Mouse (Mus musculus) embryo, embryonic 9.5 days (tissue): ENCODE data around the gene Taar8a.
"Not testable (repeated sequence)": the region's sequence is repeated elsewhere in the genome, so short reads cannot be mapped to it uniquely, and the experiment has no call there.

Source experiments
- DNase-seq: peaks from one replicate; pipeline ENCODE4 v3.0.0-alpha.2; 2017; ENCODE audit errors: extremely low spot score

Taar8a gene

DNA sequence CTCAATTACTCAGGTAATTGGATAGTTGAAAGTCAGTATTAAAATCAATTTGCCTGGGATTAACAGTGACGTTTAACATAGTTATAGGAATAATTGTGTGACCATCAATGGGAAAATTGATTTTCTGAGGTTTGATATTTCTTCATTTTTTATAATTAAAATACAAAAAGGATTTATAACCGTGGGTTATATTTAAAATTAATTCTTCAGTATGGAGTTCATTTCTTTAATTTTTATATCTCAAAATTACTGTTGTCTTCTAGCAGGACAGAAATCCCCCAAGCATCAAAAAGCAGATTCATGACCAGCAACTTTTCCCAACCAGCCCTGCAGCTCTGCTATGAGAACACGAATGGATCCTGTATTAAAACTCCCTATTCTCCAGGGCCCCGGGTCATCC, at the start of gene Taar8a:
Taar8a (plus strand) TSS at position 301 of the 400 bp plus-strand sequence.
- DNase-seq = not testable (repeated sequence)

DNA sequence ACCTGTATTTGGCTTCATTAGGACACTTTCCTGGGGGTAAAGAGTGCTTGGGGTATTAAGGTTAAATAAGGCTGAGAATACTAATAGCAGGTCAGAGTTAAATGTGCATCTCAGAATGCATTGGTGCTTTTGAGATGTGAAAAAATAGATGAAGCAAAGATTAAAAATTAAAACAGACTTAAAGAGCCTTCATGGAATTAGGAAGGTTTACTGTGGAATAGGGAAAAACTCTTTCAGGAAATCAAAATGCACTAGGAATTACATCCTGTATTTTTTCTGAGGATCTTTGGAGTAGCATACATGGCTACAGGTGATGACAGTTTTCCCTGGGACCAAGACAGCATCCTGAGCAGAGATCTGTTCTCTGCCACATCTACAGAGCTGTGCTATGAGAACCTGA, 49.4 kb upstream of the Taar8a start, which contains the start of gene Taar7d:
Taar7d (plus strand) TSS at position 301 of the 400 bp plus-strand sequence.
- DNase-seq = no peak

DNA sequence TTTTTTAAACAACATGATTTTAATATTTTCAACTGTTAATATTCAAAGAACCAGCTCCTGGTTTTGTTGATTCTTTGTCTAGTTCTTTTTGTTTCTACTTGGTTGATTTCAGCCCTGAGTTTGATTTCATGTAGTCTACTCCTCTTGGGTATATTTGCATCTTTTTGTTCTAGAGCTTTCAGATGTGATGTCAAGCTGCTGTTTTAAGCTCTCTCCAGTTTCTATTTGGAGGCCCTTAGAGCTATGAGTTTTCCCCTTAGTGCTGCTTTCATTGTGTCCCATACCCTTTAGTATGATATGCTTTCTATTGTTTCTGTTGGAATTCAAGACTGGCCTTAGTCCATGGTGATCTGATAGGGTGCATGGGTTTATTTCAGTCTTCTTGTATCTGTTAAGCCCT, 45.0 kb upstream of the Taar8a start:
- DNase-seq = no peak

DNA sequence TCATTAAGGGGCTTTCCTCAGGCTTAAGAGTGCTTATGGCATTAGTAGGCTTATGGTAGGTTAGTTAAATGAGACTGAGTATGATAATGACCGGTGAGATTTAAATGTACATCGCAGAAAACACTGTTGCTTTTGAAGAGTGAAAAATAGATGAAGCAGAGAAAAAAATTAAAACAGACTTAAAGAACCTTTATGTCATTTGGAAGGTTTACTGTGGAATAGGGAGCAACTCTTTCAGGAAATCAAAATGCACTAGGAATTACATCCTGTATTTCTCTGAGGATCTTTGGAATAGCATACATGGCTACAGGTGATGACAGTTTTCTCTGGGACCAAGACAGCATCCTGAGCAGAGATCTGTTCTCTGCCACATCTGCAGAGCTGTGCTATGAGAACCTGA, 39.0 kb upstream of the Taar8a start, which contains the start of gene Taar7e:
Taar7e (plus strand) TSS at position 301 of the 400 bp plus-strand sequence.
- no peak for DNase-seq

DNA sequence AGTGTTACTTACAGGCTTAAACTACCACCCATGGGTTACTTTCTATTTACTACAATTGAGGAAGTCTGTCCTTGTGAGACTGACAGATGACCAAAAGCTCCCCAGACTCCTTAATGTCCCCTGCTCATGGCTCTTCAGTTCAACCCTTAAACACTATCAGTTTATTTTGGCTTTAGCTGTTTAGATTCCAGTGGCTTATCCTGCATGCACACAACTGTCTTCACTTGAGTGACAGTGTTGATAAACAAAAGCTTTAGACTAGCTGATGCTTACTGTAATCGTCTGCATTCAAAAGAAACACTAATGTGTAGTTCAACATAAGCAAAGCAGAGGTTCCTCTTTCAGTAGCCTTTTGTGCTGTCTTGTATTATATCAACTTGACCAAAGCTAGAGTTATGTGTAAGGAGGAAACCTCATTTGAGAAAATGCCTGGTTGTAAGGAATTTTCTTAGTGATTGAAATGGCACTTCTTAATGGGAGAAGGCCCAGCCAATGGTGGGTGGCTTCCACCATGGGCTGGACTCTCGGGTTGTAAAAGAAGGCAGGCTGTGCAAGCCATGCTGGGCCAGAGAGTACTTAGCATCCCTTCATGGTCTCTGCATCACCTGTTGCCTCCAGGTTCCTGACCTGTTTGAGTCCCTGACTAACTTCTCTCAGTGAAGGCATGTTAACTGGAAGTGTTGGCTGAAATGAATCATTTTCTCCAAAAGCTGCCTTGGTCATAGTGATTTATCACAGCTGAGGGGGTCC, 36.0 kb upstream of the Taar8a start:
- no peak for DNase-seq

DNA sequence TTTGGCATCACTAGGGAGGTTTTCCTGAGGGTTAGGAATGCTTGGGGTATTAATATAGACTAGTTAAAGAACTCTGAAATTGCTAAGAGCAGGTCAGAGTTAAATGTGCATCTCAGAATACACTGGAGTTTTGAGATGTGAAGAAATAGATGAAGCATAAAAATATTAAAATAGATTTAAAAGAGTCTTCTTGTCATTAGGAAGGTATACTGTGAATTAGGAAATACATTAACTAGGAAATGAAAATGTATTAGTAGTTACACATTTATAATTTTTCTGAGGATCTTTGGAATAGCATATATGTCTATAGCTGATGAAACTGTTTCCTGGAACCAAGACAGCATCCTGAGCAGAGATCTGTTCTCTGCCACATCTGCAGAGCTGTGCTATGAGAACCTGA, 27.1 kb upstream of the Taar8a start, which contains the start of gene Taar7f:
Taar7f (plus strand) TSS at position 301 of the 400 bp plus-strand sequence.
- DNase-seq = no peak

DNA sequence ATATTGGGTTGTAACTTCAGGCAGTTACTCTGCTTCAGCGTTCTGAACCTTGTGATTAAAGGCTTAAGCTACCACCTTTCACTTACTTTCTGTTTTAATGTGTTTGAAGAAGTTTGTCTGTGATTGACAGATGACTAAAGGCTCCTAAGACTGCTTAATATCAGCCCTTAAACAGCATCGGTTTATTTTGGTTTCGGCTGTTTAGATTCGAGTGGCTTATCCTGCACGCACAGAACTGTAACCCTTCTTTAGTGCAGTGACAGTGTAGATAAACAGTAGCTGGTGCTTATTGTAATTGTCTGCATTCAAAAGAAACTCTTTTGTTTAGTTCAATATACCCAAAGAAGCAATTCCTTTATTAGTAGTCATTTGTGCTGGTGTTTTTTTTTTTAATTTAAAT, 24.3 kb upstream of the Taar8a start:
- DNase-seq = no peak

DNA sequence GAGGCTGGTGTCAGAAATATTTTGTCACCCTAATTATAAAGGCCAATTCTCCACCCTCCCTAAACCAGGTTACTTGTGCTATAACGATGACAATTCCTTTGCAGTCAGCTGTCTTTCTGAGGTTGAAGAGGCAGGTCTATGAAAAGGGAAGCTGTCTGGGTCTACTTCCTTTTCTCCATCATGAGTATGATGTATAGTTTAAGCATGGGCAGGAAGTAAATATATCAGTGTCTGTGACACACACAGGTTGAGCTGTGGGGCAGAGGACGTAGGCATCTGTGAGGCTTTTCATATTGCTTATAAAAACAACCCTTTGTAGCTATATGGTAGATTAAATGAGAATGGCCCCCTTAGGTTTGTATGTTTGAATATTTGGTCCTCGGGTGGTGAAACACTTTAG, 17.3 kb upstream of the Taar8a start:
- no peak for DNase-seq

DNA sequence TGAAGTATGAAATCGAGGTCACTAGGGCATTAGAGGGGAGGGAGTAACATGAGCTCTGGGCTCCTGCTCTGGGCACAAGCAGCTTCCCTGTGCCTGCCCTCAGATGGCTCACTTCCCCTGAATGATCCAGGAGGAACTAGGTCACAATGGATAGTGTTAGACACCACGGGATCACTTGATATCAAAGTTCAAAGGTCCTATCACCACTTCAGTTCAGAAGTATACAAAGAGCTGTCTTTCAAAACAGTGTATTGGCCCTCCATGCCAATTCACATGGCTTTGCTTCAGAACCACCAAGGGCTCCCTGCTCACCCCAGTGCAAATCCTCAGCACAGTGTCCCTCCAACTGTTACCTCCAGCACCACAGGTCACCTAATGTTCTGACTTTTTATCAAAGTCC, 1.5 kb upstream of the Taar8a start:
- DNase-seq = not testable (repeated sequence)

DNA sequence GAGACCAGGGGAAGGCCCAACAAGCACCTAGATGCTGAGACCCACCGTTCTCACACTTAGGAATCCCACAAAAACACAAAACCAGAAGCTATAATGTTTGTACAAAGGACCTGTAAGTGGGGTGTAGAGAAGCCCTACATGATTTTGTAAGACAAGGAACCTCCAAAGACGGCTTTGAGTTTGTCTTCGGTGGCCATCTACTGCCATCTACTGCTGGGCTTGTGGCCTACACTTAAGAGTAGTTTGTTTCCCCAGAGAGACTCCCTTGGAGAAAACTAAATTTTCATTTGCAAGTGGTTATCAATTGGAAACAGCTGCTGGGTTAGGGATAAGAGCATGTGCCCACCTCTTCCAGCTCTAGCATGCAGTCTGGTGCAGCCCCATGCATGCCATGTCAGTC, 3.9 kb downstream of the Taar8a start:
- DNase-seq = peak; percentile 37

DNA sequence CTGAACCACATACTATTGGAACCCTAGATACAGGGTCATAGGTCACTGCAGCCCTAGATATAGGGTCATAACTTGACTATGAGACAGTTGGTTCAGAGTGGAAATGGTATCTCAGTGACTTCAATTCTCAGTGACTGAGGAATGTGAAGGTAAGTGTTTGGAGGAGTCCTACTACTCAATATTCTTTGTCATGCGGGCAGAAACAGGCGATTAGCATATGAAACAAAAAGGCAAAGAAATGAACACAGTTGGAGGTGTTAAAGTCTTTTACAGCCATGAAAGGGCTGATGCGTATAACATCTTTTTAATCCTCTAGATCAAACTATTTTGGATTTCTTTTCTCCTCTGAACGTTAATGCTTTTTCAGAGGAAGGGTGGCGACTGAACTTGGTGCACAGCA, 9.6 kb downstream of the Taar8a start:
- no peak for DNase-seq

DNA sequence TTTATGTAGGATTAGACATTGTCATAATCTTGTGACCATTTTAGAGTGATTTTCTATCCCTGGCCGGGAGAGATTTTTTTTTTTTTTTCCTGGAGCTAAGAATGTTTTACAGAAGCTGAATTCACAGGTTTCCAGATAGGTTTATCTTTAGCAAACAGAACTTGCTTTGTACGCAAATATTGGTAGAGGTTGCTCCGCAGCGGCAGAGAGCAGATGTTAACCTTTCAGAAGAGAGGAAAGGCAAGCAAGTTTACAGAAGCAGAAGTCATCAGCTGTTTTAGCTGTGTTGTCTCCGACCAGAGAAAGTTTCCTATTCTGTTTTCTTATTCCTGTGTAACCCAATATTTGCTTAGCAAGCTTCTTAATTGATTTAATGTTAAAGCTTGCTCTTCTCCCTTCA, 10.3 kb downstream of the Taar8a start:
- no peak for DNase-seq

DNA sequence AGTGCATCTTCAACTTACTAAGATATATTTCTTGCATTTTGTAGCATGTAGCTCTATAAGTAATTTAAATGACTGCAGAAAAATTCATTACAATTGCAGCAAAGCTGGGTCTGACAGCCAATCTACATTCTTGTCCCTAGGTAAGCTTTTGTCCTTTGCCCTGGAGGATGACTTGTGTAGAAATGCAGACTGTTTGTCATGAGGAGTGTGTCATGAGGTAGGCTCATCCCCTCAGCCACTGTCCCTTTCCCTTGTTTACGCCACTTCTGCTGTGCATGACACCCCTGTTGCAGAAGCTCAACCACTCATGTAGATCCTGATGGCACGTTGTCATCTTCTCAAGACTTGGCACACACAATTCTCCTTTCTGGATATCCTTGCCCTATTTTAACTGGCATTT, 10.9 kb downstream of the Taar8a start:
- DNase-seq = no peak

DNA sequence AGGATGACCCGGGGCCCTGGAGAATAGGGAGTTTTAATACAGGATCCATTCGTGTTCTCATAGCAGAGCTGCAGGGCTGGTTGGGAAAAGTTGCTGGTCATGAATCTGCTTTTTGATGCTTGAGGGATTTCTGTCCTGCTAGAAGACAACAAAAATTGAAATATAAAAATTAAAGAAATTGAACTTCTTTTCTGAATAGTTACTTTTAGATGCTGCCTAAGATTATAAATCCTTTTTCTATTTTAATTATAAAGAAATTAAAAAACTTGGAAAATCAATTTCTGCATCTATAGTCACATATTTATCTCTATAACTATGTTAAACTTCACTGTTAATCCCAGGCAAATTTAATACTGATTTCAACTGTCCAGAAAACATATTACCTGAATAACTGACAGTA, 15.9 kb downstream of the Taar8a start, which contains the start of gene Taar8b:
Taar8b (minus strand) TSS at position 101 of the 400 bp plus-strand sequence.
- no peak for DNase-seq

DNA sequence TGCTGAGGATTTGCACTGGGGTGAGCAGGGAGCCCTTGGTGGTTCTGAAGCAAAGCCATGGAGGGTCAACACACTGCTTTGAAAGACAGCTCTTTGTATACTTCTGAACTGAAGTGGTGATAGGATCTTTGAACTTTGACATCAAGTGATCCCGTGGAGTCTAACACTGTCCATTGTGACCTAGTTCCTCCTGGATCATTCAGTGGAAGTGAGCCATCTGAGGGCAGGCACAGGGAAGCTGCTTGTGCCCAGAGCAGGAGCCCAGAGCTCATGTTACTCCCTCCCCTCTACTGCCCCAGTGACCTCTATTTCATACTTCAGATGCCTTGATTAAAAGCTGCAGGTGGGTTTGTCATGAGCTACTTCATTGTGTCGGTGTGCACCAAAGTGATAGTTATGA, 20.7 kb downstream of the Taar8a start:
- not testable (repeated sequence) for DNase-seq

DNA sequence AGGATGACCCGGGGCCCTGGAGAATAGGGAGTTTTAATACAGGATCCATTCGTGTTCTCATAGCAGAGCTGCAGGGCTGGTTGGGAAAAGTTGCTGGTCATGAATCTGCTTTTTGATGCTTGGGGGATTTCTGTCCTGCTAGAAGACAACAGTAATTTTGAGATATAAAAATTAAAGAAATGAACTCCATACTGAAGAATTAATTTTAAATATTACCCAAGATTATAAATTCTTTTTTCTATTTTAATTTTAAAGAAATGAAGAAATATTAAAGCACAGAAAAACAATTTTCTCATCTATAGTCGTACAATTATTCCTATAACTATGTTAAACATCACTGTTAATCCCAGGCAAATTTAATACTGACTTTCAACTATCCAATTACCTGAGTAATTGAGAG, 25.5 kb downstream of the Taar8a start, which contains the start of gene Taar8c:
Taar8c (minus strand) TSS at position 101 of the 400 bp plus-strand sequence.
- not testable (repeated sequence) for DNase-seq

DNA sequence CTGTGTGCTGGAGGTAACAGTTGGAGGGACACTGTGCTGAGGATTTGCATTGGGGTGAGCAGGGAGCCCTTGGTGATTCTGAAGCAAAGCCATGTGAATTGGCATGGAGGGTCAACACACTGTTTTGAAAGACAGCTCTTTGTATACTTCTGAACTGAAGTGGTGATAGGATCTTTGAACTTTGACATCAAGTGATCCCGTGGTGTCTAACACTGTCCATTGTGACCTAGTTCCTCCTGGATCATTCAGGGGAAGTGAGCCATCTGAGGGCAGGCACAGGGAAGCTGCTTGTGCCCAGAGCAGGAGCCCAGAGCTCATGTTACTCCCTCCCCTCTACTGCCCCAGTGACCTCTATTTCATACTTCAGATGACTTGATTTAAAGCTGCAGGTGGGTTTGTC, 27.0 kb downstream of the Taar8a start:
- not testable (repeated sequence) for DNase-seq

DNA sequence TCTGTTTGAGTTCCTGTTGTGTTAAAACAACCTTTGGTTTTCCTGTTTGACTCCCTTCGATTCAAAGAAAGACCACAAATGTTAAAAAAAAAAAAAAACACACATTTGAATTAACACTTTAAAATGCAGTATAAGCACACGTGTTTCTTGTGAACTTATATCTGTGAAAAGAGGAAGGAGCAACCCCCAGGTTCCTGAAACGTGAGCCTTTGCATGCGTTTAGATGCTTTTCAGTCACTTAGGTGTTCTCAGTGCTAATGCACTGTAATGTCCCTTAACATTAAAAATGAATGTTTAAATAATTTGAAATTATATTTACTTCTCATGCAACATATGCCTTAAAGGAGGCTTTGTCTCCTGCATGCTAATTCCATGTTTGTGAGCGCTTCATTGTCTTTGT, 31.4 kb downstream of the Taar8a start:
- DNase-seq = no peak

DNA sequence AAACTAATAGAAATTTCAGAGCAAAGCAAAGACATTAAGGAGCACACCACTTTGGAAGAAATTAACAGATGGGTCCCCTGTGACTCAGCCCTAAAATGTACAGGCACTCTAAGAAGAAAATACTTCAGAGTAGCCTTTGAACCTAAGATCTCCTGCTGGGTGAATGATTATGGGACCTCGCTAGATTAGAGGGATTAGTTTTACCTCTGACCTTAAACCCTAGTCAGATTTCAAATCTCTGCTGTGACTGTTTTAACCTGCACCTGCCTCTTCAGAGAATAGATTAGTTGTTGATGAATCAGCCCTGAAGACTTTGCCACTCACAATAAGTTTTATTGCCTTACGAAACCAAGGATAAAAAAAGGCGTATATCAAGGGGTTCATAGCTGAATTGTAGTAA, 31.9 kb downstream of the Taar8a start:
- DNase-seq = no peak

DNA sequence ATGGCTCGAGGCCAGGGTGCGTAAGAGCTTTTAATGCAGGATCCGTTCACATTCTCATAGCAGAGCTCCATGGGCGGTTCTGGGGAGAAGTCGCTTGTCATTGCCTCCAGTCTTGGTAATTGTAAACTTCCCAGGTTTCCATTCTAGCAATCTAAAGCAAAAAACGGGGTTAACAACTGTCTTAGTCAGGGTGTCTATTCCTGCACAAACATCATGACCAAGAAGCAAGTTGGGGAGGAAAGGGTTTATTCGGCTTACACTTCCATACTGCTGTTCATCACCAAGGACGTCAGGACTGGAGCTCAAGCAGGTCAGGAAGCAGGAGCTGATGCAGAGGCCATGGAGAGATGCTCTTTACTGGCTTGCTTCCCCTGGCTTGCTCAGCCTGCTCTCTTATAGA, 33.1 kb downstream of the Taar8a start, which contains the start of gene Taar9:
Taar9 (minus strand) TSS at position 101 of the 400 bp plus-strand sequence.
- DNase-seq = not testable (repeated sequence)

DNA sequence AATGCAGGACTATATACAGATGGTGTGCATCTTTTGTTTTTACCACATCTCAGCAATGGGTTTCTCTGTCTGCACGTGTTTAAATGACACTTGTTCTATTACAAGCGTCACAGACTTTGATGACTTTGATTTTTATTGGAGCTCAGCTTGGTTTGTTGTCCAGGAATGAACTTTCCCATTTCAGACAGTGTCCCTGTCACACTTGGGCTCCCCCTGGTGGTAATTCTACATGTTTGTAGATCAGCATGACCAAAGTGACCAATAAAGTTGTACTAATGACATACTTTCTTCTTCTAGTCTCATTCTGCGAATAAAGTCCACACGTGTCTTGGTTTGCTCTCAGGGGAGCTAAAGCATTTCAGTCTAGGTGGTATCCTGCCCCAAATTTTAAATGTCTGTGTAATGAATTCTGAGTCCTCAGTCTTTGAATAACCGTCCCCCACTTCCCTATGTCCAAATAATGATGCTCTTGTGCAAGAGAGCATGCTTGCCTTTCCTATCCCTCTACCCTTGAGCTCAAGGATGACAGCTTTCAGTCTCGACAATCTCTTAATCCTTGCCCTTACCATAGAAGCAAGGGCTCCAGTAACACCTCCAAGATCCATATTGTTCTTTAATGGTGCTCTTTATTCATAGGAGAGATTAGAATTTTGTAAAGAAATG, 34.9 kb downstream of the Taar8a start:
- peak; percentile 54 for DNase-seq
